Mouse (Mus musculus) liver, postnatal 0 days (tissue): Measurements from ENCODE around the gene Wdr38.

Experiments used
- CTCF ChIP-seq: sonication (generic); IDR thresholded peaks from 2 replicates; pipeline ENCODE4 v1.5.1; 2016; ENCODE audit warnings: antibody characterized with exemption, low read depth
- EP300 ChIP-seq: IDR thresholded peaks from 2 replicates; pipeline ENCODE4 v1.6.1; 2016; ENCODE audit warnings: antibody characterized with exemption, low read depth, mild to moderate bottlenecking

- TF ChIP-seq CTCF (no peak), EP300 (no peak)
Observed at GRCm38 (mm10) chr2:38947566-38947965, 49.7 kb upstream of the Wdr38 start.
